Mouse (Mus musculus): ENCODE data around the gene Spg20.

Gene Spg20

GRCm38 (mm10) chr3:55122336-55122870 is 10.5 kb downstream of the Spg20 start:
- CTCF ChIA-PET = no interaction called here

GRCm38 (mm10) chr3:55123064-55123463 is 11.2 kb downstream of the Spg20 start:
- ChIA-PET POLR2A (no interaction called here), CTCF (no interaction called here)

More at GRCm38 (mm10) chr3:55122336-55122870, 10.5 kb downstream of the Spg20 start:
- POLR2A ChIA-PET = interaction anchor here in 1 of 4 experiments (0.8 to 1.1 kb wide), 2 partner anchors 10 to 12 kb away, joined by 3 read pairs; partner anchors contain the start of gene Spg20

- CTCF ChIA-PET = interaction anchor here in 1 of 4 experiments (0.5 kb wide), 1 partner anchor 1075 kb away, joined by 3 read pairs; no protein-coding TSS in a partner anchor
Observed at GRCm38 (mm10) chr3:55129181-55129692, 17.3 kb downstream of the Spg20 start.

GRCm38 (mm10) chr3:55131576-55132233 is 19.8 kb downstream of the Spg20 start:
- ChIA-PET POLR2A (no interaction called here), CTCF (interaction anchor here in 2 of 4 experiments (0.6 to 1.1 kb wide), 3 partner anchors 16 to 313 kb away, joined by 3 read pairs; no protein-coding TSS in a partner anchor)

More at GRCm38 (mm10) chr3:55129181-55129692, 17.3 kb downstream of the Spg20 start:
- POLR2A ChIA-PET = interaction anchor here in 1 of 4 experiments (1.3 kb wide), 1 partner anchor 13 kb away, joined by 4 read pairs; no protein-coding TSS in a partner anchor

- ChIA-PET CTCF (no interaction called here), POLR2A (no interaction called here)
Observed at GRCm38 (mm10) chr3:55137039-55137438, 25.1 kb downstream of the Spg20 start, which contains the start of gene Ccdc169. TSS of gene Ccdc169 (plus strand) at chr3:55137339.

- CTCF ChIA-PET = interaction anchor here (0.7 to 2.1 kb wide), 7 partner anchors 12 to 166 kb away, joined by 3 to 9 read pairs (median 5); partner anchors contain the start of gene Spg20 (in 1 of the 4)
Observed at GRCm38 (mm10) chr3:55139837-55140236, 27.9 kb downstream of the Spg20 start.

GRCm38 (mm10) chr3:55141401-55141800 is 29.5 kb downstream of the Spg20 start:
- POLR2A ChIA-PET = interaction anchor here in 1 of 4 experiments (0.6 kb wide), 1 partner anchor 1097 kb away, joined by 3 read pairs; no protein-coding TSS in a partner anchor
- CTCF ChIA-PET = interaction anchor here in 1 of 4 experiments (1.3 kb wide), 1 partner anchor 12 kb away, joined by 3 read pairs; no protein-coding TSS in a partner anchor

More at GRCm38 (mm10) chr3:55139837-55140236, 27.9 kb downstream of the Spg20 start:
- POLR2A ChIA-PET = interaction anchor here in 2 of 4 experiments (0.7 to 1.1 kb wide), 3 partner anchors 9 to 224 kb away, joined by 3 to 6 read pairs (median 5); partner anchors contain the start of gene Sertm1 (in 1 of the 2)

- ChIA-PET POLR2A (no interaction called here), CTCF (interaction anchor here in 1 of 4 experiments (0.7 kb wide), 1 partner anchor 15 kb away, joined by 7 read pairs; no protein-coding TSS in a partner anchor)
Observed at GRCm38 (mm10) chr3:55144916-55145315, 33.0 kb downstream of the Spg20 start.

GRCm38 (mm10) chr3:55146441-55146840 is 34.5 kb downstream of the Spg20 start:
- ChIA-PET POLR2A (interaction anchor here in 1 of 4 experiments (0.7 kb wide), 1 partner anchor 156 kb away, joined by 3 read pairs; no protein-coding TSS in a partner anchor), CTCF (interaction anchor here in 2 of 4 experiments (0.6 kb wide), 2 partner anchors 100 to 1040 kb away, joined by 4 to 6 read pairs; no protein-coding TSS in a partner anchor)

GRCm38 (mm10) chr3:55147156-55147555 is 35.2 kb downstream of the Spg20 start:
- POLR2A ChIA-PET = no interaction called here

GRCm38 (mm10) chr3:55148091-55148490 is 36.2 kb downstream of the Spg20 start:
- CTCF ChIA-PET = interaction anchor here in 1 of 4 experiments (0.7 kb wide), 1 partner anchor 36 kb away, joined by 3 read pairs; the partner anchor contains the start of gene Spg20

More at GRCm38 (mm10) chr3:55147156-55147555, 35.2 kb downstream of the Spg20 start:
- CTCF ChIA-PET = no interaction called here

GRCm38 (mm10) chr3:55151656-55152433 is 39.9 kb downstream of the Spg20 start:
- ChIA-PET POLR2A (no interaction called here), CTCF (interaction anchor here in 3 of 4 experiments (0.6 to 2.1 kb wide), 12 partner anchors 12 to 203 kb away, joined by 3 to 9 read pairs (median 4); partner anchors contain the start of gene Sohlh2 (in 1 of the 3))

More at GRCm38 (mm10) chr3:55148091-55148490, 36.2 kb downstream of the Spg20 start:
- POLR2A ChIA-PET = interaction anchor here in 1 of 4 experiments (1.7 kb wide), 1 partner anchor 8 kb away, joined by 6 read pairs; no protein-coding TSS in a partner anchor

GRCm38 (mm10) chr3:55152673-55153334 is 40.9 kb downstream of the Spg20 start:
- POLR2A ChIA-PET = no interaction called here
- CTCF ChIA-PET = interaction anchor here (0.6 to 2.1 kb wide), 17 partner anchors 9 to 202 kb away, joined by 3 to 9 read pairs (median 3); partner anchors contain the start of gene Sohlh2 (in 2 of the 4)

- POLR2A ChIA-PET = interaction anchor here in 2 of 4 experiments (0.7 to 1.1 kb wide), 2 partner anchors 9 to 20 kb away, joined by 3 to 4 read pairs; no protein-coding TSS in a partner anchor
- CTCF ChIA-PET = interaction anchor here in 3 of 4 experiments (0.8 to 2.1 kb wide), 7 partner anchors 13 to 610 kb away, joined by 3 to 9 read pairs (median 3); no protein-coding TSS in a partner anchor
Observed at GRCm38 (mm10) chr3:55154163-55154562, 42.3 kb downstream of the Spg20 start.

- ChIA-PET CTCF (no interaction called here), POLR2A (interaction anchor here in 1 of 4 experiments (0.6 kb wide), 1 partner anchor 1135 kb away, joined by 4 read pairs; no protein-coding TSS in a partner anchor)
Observed at GRCm38 (mm10) chr3:55157413-55157812, 45.5 kb downstream of the Spg20 start.

GRCm38 (mm10) chr3:55161144-55161543 is 49.2 kb downstream of the Spg20 start:
- ChIA-PET CTCF (interaction anchor here in 1 of 4 experiments (0.6 kb wide), 1 partner anchor 8 kb away, joined by 3 read pairs; no protein-coding TSS in a partner anchor), POLR2A (no interaction called here)

GRCm38 (mm10) chr3:55163510-55163909 is 51.6 kb downstream of the Spg20 start:
- CTCF ChIA-PET = no interaction called here
- POLR2A ChIA-PET = interaction anchor here in 1 of 4 experiments (0.6 kb wide), 1 partner anchor 9 kb away, joined by 3 read pairs; no protein-coding TSS in a partner anchor

Data from embryonic stem cell, embryonic (primary cell).